Mouse (Mus musculus) heart, adult 9 months (tissue): ENCODE measurements around the gene Nup107.
A peak's percentile ranks its signal among the peaks of the same experiment; 100 is the strongest.
"Not testable (repeated sequence)": the region's sequence is repeated elsewhere in the genome, so short reads cannot be mapped to it uniquely, and the experiment has no call there.

Experiments
- DNase-seq, 2 experiments: peaks; one replicate each; pipeline ENCODE4 v3.0.0; 2022; ENCODE audit warnings: low spot score in 2 of 2

The Nup107 gene

DNA sequence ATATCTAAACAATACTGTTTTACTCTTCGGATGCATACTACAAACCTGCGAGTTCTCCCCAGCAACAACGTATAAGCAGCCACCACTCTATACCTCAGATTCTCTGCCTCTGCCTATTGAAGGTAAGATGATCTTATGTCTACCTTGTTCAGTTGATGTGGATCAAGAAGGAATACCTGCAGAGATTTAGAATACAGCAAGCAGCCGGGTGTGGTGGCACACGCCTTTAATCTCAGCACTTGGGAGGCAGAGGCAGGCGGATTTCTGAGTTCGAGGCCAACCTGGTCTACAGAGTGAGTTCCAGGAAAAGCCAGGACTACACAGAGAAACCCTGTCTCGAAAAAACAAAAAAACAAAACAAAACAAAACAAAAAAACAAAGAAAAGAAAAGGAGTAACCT, 55.0 kb downstream of the Nup107 start:
- not testable (repeated sequence) for DNase-seq

DNA sequence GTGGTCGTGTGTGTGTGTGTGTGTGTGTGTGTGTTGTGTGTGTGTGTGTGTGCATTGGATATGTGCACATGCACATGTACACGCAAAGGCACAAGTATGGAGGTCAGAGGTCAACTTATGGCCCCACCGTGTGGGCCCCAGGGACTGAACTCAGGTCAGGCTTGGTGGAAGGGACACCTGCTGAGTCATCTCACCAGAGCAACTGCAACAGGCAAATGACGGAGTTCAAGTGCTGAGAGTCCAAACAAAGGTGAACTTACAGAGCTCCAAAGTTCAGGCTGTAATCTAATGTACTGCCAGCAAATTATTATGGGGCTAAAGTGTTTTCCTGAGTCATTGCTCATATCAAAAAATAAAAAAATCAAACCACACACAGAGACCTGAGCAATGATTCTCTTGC, 55.4 kb downstream of the Nup107 start:
- DNase-seq, result no peak

DNA sequence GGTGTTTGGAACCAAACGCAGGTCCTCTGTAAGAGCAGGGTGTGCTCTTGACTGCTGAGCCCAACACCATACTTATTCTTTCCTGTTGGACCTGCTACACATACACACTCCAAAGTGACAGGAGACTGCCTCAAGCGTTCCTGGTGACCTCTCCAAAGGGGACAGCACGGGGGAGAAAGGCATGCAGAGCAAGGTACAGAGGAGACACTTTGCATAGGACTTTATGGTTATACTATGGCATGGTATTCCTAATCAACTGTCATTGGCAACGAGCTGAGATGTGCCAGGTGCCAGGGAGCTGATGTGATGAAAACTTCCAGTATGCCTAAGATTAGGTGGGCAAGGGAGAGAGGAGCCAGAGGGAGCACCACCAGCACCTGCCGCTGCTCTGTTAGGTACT, 55.9 kb downstream of the Nup107 start:
- no peak for DNase-seq

DNA sequence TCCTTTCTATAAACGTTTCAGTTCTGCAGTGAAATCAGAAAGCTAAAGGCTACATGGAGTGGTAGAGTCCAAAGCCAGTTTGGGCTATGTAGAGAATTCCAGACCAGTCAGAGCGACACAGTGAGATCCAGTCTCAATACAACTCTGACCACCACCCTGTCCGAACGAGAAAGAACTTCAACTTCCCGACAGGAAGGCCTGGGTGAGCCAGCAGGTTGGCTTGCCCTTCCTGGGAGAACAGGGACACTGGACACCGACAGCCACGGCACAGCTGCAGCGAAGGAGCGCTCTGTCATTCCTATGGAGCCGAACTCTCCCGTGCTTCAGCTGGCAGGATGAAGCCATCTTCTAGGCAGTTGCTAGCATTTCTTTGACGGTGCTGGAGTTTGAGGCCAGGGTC, 57.1 kb downstream of the Nup107 start:
- not testable (repeated sequence) for DNase-seq

- DNase-seq, result not testable (repeated sequence)
Measured at GRCm38 (mm10) chr10:117734104-117734852, 58.2 kb downstream of the Nup107 start.

- DNase-seq, result not testable (repeated sequence)
Measured at GRCm38 (mm10) chr10:117733626-117734025, 58.9 kb downstream of the Nup107 start.

GRCm38 (mm10) chr10:117732962-117733592, 59.4 kb downstream of the Nup107 start:
- no peak for DNase-seq

DNA sequence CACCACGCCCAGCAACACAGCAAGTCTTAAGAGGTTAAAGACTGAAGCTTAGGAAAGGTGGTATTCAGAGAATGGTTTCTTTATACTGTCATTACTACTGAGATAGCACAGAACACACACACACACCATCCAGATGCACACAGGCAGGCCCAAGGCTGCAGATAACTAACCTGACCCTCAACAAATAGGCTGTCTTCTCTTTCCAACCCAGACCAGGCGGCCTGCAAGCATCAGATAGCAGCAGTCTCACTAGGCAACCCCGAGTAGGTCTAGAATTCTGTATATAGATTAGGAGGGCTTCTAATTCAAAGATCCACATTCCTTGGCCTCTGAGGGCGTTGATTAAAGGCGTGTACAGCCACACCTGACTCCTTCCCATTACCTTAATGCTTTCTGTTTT, 60.3 kb downstream of the Nup107 start:
- DNase-seq, result no peak

DNA sequence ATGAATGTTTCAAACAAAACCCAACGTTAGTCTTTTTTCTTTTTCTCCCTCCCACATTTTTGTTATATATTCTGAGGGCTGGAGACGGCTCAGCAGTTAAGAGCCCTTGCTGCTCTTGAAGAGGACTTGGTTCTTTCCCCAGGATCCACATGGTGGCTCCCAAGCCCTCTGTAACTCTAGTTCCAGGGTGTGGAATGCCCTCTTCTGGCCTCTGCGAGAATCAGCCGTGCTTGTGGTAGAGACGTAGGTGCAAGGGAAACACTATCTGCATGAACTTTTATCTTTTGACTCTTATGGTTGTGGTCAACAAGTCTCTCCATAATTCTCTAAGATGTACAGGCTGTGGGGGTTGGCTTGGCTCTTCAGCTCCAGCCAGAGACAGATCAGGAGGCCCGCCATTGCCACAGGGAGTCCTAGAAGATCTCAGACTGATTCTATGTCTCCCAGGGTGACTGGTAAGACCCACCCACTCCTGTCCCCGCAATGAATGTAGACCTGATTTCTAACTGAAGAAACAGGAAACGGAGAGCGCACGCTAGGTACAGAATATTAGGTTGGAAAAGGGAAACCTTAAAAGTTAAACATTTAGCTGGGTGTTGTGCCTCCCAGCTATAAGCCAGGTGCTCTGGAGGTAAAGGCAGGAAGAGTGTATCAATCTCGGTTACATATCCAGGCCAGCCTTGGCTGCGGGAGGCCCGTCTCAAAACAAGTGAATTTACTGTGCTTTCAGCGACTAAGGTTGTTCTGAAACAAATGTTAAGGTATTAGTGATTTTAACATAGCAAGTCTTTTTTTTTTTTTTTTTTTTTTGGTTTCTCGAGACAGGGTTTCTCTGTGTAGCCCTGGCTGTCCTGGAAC, 61.0 kb downstream of the Nup107 start:
- peak in 1 of 2 experiments; percentile 54 for DNase-seq

DNA sequence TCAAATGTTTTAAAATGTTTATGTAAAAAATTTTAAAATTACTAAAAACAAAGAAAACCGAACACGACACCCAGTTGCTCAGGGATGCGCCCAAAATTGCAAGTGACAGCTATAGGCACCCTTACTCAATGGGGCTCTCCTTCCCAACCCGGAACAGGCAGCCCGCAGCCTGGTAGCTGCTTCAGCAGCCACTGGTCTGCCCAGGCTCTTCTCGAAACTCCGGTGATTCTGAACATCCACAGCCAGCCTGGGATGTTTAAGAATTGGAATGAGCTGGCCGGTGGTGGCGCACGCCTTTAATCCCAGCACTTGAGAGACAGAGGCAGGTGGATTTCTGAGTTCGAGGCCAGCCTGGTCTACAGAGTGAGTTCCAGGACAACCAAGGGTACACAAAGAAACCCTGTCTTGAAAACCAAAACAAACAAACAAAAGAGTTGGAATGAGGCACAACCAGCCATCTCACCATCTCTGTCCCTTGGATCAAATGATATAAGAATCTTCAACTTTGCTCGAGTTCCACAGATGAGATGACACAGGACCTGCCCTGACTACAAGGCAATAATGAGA, 61.8 kb downstream of the Nup107 start:
- DNase-seq, result no peak

DNA sequence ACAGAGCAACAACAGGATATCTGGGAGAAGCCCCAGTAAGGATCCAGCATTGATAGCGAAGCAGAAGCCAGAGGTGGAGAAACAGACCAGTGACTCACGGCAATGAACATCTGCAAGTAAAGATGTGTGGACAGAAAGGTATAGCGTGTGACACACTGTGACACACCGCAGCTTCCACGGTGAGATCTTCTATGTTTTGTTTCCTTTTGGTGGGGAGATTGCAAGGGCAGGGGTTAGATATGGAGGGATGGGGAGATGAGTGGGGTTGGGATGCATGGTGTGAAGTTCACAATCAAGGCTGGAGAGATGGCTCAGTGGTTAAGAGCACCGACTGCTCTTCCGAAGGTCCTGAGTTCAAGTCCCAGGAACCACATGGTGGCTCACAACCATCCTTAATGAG, 62.4 kb downstream of the Nup107 start:
- no peak for DNase-seq

DNA sequence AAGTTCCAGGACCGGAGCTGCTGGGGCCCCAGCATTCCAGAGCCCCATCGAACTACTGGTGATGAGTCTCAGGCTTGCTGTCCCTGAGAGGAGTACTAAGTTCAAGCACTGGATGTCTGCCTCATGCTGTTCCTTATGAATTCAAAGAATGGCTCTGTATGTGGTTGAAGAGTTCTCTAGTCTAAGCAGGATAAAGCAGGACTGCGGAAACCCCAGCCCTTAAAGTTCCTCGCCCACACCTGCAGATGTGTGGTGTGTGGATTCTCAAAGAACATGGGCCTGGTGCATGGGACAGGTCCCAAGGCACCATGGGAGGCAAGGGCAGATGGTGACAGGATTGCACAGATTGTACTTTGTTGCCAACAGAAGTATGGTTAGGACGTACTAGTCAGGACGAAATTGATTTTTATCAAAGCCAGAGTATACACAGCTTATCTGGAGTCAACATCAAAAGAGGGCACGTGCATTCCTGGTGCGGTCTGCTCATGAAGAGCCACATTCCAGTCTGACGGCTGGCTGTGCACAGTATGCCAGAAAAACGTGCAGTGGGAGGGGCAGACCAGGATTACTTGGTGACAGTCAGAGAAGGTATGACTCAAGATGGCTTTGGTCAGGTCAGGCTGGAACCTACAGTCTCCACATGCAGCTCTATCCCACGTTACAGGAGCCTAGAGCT, 63.2 kb downstream of the Nup107 start:
- no peak for DNase-seq

DNA sequence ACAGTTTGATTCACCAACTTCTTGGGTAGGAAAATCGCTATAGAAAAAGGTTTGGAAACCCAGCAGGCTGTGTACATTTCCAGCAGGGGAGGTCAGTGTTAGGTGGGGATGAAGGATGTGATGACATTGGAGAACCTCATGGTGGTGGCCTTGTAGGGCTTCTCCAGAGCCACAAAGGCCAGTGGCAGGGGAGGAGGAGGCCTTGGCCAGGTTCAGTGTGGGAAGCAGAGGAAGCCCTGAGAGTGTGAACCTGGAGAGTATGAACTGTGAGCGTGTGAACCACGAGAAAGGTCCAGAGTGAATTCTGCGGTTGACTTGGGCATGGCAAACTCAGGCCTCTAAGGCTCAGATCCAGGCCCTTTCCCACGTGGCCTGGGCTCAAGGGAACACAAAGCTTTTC, 63.9 kb downstream of the Nup107 start:
- no peak for DNase-seq

GRCm38 (mm10) chr10:117727518-117728110, 64.9 kb downstream of the Nup107 start:
- DNase-seq, result no peak

GRCm38 (mm10) chr10:117726888-117727385, 65.6 kb downstream of the Nup107 start:
- DNase-seq, result no peak

GRCm38 (mm10) chr10:117726350-117726749, 66.2 kb downstream of the Nup107 start:
- no peak for DNase-seq

GRCm38 (mm10) chr10:117725671-117726070, 66.8 kb downstream of the Nup107 start:
- DNase-seq, result no peak

DNA sequence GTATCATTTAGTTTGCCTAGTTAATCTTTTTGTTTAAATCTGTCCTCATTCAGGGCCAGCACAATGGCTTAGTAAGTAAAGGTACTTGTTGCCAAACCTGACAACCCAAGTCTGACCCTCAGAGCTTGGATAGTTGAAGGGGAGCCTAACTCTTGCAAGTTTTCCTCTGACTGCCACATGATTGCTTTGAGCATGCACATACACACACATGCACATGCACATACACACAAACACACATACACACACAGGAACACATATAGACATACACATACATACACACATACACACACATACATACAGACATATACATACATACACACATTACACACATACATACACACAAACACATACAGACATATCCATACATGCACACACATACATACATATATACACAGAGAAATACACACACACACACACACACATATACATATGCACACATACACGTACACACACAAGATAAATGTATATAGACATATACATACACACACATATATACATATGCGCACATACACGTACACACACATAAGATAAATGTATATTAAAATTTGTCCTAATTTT, 67.6 kb downstream of the Nup107 start:
- no peak for DNase-seq

DNA sequence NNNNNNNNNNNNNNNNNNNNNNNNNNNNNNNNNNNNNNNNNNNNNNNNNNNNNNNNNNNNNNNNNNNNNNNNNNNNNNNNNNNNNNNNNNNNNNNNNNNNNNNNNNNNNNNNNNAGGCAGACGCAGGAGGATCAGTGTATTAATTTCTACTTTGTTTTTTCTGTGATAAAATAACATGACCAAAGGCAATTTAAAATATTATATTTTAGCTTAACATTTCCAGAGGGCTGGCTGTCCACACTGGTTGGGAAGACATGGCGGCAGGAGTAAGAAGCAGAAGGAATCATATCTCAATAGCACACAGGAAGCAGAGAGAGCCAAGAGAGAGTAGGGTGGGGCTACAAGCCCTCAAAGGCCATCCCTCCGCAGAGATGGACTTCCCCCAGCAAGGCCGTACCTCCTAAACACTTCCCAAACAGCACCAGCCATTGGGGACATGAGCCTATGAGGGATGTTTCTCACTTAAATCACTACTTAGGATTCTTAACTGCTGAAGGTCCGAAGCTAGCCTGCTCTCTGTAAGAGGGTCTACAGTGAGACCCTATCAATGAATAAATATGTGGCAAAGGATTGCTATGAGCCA, 68.3 kb downstream of the Nup107 start:
- DNase-seq, result no peak
